Comparison of ENCODE assay signal across 16 mouse cellular contexts in the genomic region with DNA sequence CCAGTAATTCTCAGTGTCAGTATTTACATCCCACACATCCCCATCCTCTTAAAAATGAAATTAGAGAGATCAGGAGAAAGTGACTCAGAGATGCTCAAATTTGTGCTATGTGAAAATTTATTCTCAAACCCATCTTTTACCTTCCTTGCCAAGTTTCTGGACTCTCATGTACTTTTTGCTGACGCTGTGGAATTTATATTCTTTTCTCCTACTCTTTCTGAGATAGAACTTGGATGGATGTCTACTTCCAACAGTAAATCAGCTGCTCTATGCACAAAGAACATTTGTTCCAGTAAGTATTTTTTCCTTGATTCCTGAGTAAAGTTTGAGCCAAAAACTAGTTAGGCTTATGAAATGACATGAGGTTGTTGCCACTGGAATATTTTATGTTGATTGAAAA.
"Had no signal": no experiment of that assay in that cellular context is flagged by ENCODE, and none has a peak within 500 bp of the region (broad histone marks: within the 10 kb centered on the region; RNA-seq: fewer than 3 reads in every experiment).

No protein-coding gene starts in this region.

- H3K4me2 ChIP-seq: neural tube, embryonic 13.5 days; neural tube, embryonic 15.5 days; stomach, embryonic 15.5 days had no signal

- DNase-seq: retina, postnatal 1 day; right cerebral cortex, adult 18-20 months; right cerebral cortex, postnatal 14 days; right cerebral cortex, postnatal 25 days; right cerebral cortex, postnatal 4 days; spleen, adult 18-20 months; thymus, adult 18-20 months; thymus, adult 2 months; thymus, postnatal 14 days; thymus, postnatal 25 days; thymus, postnatal 36 days; thymus, postnatal 4 days had no signal

- H3K4me1 ChIP-seq: neural tube, embryonic 13.5 days; neural tube, embryonic 15.5 days; stomach, embryonic 15.5 days had no signal

- H3K9me3 ChIP-seq: neural tube, embryonic 13.5 days; neural tube, embryonic 15.5 days; stomach, embryonic 15.5 days had no signal

- H3K27ac ChIP-seq: neural tube, embryonic 13.5 days; neural tube, embryonic 15.5 days; stomach, embryonic 15.5 days; stomach, postnatal 0 days had no signal

- H3K27me3 ChIP-seq: neural tube, embryonic 13.5 days; neural tube, embryonic 15.5 days; stomach, embryonic 15.5 days had no signal

- H3K9ac ChIP-seq: neural tube, embryonic 13.5 days; neural tube, embryonic 15.5 days; stomach, embryonic 15.5 days had no signal

- H3K36me3 ChIP-seq: neural tube, embryonic 13.5 days; neural tube, embryonic 15.5 days; stomach, embryonic 15.5 days had no signal

- H3K4me3 ChIP-seq: neural tube, embryonic 13.5 days; neural tube, embryonic 15.5 days; stomach, embryonic 15.5 days had no signal
